Mouse (Mus musculus): ENCODE measurements around the gene Sele. TPM values are rescaled to one million over a fixed set of nuclear protein-coding genes. Genes with fewer than 3 reads are reported as not detected.

Gene Sele
- polyA plus RNA-seq, 1 experiment from 2014 or later: not detected

Other genes starting within 250 kb of the Sele start
- 17.8 and 20.2 TPM in 2 replicates for gene Scyl3, start 119.1 kb upstream of the Sele start, polyA plus RNA-seq (2014; fragmentation: Nextera tagmentation; extraction: Ambion mirVana)
- 3.6 and 4.2 TPM in 2 replicates for gene BC055324, start 53.4 kb upstream of the Sele start, polyA plus RNA-seq (2014; fragmentation: Nextera tagmentation; extraction: Ambion mirVana)
- gene Mettl18, start 53.3 kb upstream of the Sele start, polyA plus RNA-seq (2014; fragmentation: Nextera tagmentation; extraction: Ambion mirVana): 7.5 and 10.1 TPM in 2 replicates
- 0.14 and 0.16 TPM in 2 replicates for gene Sell, start 13.7 kb downstream of the Sele start, polyA plus RNA-seq (2014; fragmentation: Nextera tagmentation; extraction: Ambion mirVana)
- gene Selp, start 67.0 kb downstream of the Sele start, polyA plus RNA-seq (2014; fragmentation: Nextera tagmentation; extraction: Ambion mirVana): not detected in 2 replicates
- gene F5, start 103.6 kb downstream of the Sele start, polyA plus RNA-seq (2014; fragmentation: Nextera tagmentation; extraction: Ambion mirVana): 0.15 and 0.32 TPM in 2 replicates
- 7.3 and 8.7 TPM in 2 replicates for gene Slc19a2, start 200.8 kb downstream of the Sele start, polyA plus RNA-seq (2014; fragmentation: Nextera tagmentation; extraction: Ambion mirVana)
- gene Ccdc181, start 227.4 kb downstream of the Sele start, polyA plus RNA-seq (2014; fragmentation: Nextera tagmentation; extraction: Ambion mirVana): 23.9 and 24.7 TPM in 2 replicates

Data from neural tube, embryonic 14.5 days (tissue).